Mouse (Mus musculus): ENCODE measurements around the gene Arhgef10l. TPM values are rescaled to one million over a fixed set of nuclear protein-coding genes. Genes with fewer than 3 reads are reported as not detected.

Arhgef10l gene
- total RNA-seq, 4 experiments from 2014 or later: 13.3 to 46.3 (median 28.5) TPM

DNA sequence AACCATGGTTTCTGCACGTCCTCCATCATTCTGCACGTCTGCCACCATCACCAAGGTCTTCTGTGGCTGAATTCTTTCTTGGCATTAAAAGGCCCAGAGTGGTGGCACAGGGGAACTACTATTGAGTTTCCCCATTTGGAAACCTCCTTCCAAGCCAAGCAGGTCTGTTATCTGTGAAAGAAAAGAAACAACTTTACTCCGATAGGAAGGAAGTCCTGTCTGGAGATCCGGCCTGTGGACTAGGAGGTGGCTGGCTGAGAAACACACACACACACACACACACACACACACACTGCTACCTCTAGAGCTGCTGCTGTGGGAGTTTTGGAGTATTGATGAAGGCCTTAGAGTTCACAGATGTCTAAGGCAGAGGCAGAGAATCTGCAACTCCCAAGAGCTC is 27.7 kb upstream of the Arhgef10l start:
- no peak for DNase-seq

DNA sequence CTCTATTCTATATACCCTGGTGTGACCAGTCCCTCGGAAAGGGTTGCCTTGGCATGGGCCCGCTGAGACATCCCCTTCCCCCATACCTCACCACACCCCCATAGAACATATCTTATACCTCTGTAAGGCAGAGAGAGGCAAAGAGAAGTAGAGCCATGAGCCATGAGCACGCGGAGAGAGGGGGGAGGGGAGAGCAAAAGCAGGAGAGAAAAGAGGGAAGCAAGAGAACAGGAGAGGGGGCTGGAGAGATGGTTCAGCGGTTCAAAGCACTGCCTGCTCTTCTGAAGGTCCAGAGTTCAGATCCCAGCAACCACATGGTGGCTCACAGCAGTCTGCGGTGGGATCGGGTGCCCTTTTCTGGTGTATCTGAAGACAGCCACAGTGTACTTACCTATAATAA is 25.7 kb upstream of the Arhgef10l start:
- no peak for DNase-seq

DNA sequence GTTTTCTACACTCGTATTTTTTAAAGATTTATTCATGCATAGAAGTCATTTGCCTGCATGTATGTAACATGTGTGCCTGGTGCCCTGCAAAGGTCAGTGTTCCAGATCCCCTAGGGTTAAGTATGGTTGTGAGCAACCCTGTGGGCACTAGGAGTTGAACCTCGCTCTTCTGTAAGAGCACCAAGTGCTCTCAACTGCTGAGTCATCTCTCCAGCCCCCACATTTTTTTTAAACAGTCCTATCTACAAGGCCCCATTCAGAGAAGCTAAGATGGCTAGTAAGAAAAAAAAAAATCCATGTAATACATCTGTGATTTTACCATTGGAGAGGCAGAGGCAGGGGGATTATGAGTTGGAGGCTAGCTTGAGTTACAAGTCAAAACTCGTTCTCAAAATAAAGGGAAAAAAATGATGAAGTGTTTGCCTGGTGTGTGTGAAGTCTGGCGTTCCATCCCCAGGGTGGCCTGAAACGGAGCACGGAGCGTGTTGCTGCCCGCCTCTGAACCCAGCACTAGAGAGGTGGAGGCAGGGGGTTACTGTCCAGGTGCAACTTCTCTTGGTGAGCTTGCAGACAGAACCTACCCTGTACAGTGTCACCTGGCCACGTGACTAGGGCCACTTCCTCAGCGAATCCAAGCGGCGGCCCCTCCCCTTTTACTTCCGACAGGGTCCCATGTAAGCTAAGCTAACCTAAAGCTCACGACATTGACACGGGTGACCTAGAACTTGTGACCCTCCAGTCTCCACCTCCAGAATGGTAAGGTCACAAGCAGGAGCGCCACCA is 24.3 kb upstream of the Arhgef10l start:
- no peak for DNase-seq

DNA sequence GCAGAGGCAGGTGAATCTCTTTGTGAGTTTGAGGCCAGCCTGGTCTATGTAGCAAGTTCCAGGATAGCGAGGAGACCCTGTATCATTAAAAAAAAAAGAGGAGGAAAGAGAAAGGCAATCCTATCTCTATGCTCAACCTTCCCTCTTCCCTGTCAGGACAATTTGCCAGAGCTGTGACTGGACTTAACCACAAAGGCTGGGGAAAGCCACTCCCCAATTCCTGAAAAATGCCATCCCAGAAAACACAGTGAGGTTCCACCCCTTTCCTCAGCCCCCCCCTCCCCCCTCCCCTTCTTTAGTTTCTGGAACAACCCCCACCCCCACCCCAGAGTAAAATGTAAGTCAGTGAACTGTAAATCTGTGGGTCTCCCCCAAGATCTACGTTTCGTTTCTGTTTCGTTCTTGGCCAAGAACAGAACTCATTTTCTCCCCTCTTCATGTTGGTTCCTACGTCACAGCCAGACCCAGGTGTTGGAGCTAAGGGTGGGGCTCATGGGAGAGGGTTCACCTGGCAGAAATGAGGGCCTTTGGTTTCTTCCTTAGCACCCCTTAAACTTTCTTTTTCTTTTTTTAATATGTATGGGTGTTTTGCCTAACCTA is 23.1 kb upstream of the Arhgef10l start:
- DNase-seq: no peak

DNA sequence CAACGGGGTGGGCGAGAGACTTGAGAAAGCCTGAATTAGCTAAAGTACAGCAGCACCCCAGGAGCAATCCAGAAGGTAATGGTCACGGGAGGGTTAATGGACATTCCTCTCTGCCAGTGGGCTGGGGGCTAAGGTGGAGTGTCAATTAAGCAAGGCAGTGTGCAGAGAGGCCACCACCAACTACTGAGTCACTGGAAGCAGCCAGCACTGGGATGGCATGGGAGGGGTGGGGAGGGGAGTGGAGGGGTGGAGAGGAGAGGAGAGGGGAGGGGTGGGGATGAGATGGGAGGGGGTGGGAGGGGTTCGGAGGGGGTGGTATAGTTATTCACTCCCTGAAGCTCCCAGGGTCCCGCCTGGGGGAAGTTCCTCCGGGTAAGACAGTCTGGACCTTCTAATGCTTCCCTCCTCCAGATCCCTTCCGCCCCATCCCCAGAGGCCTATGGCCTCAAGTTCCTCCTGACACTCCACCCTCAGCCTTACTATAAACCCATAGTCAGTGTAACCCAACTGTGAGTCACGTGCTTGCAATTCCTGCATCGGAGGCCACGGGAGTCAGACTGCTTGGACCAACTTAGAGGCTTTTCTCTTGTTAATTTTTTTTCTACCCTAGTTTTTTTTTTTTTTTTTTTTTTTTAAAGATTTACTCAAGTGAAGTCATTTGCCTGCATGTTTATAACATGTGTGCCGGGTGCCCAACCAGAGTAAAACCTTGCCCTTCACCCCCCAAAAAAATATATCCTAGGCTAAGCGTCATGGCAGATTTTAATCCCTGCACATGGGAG is 22.4 kb upstream of the Arhgef10l start:
- no peak for DNase-seq

DNA sequence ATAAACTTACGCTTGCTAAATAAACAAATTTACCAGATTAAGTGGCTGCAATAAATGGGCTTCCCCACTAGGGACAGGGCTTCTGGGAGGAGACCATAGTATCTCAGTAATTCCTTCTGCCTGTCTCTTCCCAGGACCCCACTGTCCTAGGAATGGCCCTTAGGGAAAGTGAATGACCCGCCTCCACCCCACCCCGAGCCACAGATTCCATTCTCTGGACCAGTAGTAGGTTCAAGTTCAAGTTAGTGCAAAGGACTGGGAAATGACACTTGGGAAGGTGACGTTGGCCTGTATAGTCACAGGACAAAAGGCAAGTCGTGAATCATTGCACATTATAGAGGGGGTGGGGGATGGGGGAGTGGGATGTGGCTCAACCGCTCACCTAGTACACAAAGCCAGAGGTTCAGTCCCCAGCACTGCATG is 19.1 kb upstream of the Arhgef10l start:
- DNase-seq: no peak

DNA sequence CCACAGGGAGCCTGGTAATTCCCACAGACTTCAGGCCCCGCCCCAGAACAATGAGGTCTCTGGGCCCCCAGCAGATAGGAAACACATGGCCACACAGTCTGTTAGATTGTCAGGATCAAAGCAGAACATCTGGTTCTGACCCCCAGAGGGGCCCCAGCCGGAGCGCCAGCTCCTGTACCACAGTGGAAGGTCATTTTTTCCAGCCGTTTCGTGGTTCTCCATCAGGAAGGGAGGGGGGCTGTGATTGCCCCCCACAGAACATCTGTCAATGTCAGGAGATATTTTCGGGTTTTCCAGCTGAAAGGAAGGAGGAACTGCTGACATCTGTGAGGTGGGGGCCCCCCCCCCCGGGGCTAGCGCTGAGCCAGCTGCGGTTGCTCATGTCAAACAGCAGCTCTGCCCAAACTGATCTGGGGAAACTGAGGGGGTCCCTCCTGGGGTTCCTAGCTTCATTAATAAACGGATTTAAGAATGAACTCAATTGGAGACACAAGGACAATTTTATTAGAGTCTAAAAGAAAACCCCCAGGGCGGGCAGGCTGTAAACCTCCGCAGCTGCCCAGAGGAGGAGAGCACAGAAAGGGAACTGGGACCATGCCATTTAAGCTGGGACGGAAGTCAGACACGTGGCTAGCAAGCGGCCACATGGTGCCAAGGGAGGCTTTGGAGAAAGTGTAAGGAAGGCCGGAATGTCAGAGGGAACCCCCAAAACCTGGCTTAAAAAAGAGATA is 18.5 kb upstream of the Arhgef10l start:
- DNase-seq: no peak

DNA sequence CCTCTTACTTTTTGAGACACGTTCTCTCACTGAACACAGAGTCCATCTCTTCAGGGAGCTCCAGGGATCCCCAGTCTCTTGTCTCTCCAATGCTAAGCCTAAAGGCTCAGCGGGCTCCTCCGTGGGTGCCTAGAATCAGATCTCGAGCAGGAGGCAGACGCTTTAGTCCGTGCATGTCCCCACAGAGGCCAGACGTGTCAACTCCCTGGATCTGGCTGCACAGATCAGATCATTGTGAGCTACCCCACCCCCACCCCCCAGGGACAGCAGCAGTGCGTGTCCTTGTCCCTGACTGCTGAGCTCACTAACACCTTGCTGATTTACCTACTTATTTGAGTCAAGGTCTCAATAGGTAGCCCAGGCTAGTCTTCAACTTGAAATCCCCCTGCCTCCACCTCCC is 17.8 kb upstream of the Arhgef10l start:
- no peak for DNase-seq

DNA sequence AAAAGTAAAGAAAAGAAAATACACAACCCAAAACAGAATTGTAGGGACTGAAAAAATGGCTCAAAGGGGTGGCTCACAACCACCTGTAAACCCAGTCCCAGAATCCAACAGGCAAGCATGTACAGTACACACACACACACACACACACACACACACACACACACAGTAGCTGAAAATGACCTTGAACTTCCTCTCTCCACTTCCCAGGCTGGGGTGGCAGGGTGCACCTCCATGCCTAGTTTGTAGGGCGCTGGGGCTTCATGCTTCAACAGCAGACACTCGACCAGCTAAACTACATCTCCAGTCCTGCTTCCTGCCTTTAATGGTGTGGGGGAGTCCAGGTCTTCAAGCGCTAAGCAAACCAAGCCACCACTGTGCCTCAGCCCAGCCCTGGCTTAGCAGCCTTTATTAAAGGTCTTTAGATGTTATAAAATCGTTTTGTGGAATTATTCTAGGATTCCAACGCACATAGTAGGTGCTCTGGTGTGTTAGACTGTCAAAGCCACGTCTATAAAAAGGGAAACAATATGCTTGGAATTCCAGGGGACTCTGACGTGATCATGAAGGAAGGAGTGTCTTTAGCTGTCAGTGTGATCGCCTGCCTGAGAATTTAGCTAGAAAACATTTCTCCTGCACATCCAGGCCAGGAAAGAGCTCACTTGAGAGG is 15.1 kb upstream of the Arhgef10l start:
- DNase-seq: no peak

DNA sequence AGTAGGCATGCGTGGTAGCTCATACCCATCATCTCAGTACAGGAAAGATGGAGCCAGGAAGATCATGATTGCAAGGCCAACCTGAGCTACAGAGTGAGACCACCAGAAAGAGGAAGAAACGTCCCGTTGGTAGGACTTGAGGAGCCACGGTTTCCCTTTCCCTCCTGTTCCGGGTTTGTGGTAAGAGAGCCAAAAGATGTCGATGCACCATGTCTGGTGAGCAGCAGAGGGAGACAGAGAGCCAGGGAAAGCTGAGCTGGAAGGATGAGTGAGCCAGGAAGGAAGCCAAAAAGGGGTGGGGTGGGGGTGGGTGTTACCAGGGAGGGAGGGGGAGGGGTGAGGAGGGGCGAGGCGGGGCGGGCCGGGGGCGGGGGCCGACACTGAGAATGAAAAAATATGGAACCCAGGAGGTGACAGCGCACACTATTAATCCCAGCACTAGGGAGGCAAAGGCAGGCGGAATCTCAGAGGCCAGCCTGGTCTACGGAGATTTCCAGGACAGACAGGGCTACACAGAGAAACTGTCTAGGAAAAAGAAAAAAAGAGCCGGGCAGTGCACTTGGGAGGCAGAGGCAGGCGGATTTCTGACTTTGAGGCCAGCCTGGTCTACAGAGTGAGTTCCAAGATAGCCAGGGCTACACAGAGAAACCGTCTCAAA is 14.0 kb upstream of the Arhgef10l start:
- DNase-seq: no peak

DNA sequence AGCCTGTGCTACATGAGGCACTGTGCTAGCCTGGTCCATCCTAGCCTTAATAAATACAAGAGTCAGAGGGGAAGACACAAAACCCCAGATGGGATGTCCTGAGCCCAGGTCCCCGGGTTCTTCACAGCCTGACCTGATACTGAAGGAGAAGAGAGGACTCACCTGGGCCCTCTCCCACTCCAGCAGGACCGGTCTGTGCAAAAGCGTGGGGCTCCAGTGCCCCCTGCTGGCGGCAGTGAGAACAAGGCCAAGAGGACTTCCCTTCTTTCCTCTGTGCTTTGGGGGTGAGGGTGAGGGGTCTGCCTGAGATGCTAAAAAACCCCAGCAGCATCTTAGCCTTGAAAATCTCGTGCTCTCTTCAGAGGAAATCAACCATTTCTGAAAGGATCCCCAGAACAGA is 13.2 kb upstream of the Arhgef10l start:
- no peak for DNase-seq

DNA sequence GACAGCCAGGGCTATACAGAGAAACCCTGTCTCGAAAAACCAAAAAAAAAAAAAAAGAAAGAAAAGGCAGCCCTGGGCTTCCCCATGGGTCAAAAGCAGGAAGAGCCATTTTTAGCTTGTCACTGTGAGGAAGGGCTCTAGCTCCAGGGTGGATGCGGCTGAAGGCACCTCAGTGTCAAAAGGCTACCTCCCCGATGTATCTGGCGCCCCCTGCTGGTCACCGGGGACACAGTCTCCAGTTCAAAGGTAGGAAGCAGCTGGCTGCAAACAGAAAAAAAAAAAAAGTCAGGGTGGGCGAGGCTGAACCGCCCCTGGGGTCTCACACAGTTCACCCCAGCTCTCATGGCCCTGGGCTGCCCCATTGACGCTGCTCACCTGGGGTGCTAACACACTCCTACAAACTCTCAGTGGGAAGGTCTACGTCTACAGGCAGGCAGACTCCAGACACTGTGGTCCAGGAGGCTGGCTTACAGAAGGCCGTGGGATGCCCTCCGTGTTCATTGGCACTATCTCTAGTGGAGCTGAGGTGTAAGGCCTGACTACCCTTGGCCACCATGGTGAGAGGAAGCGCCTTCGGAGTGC is 8.6 kb upstream of the Arhgef10l start:
- peak; percentile 62 for DNase-seq

DNA sequence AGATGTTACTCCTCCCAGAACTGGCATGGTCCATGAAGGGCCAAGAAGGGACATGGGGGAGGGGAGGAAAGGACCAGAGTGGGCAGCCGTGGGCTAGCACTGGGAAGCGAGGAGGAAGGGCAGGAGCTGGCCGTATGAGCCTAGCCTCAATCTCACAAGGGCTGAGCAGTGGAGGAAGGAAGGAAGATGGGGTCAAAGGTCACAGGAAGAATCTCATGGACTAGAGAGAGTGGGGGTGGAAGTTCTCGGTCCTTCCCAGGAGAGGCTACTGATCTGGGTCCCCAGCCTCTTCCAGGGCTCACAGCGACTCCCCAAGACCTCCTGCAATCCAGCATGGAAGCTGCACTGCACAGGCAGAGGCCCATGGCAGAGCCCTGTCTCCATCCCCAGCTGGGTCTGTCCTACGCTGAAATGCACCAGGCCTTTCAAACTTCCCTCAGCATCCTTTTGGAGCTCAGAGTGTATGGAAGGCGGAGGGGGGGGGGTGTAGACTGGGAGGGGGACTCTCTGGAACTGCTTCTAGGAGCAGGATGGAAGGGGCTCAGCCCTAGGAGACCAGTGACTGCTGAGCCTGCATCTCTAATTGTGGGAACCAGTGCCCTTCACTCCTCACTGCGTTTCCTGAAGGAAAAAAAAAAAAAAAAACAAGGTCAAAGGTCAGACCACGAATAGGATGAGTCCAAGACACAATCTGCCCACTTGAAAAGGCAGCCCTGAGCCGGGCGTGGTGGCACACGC is 7.9 kb upstream of the Arhgef10l start:
- no peak for DNase-seq

DNA sequence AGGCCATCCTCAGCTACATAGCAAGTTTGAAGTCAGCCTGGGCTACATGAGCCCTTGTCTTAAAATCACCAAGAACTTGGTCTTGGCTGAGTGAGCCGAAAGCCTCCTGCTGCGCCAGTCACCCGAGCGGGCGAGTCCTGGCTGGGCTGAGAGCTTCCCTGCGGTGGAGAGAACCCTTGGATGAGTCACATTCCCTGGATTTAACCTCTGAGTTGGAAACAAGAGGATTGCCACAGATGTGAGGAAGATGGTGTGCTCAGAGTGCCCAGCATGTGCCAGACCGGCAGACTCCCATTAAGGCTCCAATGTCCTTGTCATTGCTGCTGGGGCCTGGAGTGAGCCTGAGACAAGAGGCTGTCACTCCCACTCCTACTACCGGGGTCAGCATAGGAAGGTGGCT is 2.0 kb upstream of the Arhgef10l start:
- DNase-seq: no peak

DNA sequence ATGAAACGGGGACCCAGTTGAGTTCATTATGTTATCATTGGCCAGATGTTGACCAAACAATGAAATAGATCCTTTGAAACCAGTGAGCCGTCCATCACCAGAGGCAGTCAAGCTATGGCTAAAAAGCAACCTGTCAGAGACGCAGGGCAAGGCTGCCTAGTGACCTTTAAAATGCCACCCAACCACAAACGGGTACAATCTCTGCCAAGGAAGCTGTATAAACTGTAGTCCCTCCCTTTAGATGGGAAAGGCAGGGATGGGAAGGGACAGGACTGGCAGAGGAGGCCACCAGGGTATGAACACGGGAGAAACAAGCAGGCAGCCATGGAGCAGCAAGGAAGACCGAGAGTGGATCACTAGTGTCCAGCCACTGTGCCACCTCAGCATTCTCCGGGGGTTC is 759 bp downstream of the Arhgef10l start:
- DNase-seq: no peak

DNA sequence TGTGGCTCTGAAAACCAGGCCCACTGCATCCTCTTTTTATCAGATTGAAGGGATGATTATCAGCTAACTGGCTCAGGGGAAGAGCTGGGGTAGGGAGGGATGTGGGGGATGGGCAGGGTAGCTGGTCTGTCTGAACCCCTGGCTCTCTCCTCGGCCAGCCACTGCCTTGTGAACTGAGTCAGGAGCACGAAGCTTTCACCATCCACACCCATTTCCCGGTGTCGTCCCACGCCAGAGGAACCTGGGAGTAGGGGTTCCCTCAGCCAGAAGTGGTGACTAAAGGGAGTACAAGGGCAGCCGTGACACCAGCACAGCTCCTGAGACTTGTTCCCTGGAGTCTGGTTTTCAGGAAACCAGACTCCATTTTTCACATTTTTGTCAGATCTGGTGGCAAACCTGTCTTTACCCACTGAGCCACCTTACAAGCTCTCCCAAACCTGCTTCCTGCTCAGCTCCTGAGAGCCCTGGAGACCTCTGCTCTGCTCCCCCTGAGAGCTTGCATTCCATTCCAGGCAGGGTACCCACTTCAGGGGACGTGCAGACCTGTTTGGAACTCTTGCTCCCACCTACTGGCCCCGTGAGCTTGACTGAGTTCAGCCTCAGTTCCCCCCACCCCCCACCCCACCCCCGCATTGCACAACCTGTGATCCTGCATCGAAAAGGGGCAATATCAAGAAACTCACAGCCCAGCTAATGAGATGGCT is 2.8 kb downstream of the Arhgef10l start:
- DNase-seq: no peak

DNA sequence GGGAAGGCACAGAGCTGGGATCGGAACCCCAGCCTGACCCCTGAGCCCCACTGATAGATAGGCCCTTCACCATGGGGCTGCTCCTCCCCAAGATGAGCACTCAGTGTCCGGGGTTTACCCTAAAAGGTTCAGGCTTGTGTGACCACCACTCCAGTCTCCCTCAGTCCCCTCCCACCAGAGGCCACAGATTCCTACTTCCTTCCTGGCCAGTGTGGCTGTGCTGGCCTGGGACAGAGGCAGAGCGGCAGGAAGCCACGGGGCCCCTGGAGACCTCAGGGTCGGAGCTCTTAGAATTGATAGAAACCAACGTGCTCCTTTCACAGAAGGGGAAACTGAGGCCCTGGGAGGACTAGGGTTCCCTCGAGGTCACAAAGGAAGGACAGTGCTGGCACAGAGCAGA is 3.4 kb downstream of the Arhgef10l start:
- no peak for DNase-seq

DNA sequence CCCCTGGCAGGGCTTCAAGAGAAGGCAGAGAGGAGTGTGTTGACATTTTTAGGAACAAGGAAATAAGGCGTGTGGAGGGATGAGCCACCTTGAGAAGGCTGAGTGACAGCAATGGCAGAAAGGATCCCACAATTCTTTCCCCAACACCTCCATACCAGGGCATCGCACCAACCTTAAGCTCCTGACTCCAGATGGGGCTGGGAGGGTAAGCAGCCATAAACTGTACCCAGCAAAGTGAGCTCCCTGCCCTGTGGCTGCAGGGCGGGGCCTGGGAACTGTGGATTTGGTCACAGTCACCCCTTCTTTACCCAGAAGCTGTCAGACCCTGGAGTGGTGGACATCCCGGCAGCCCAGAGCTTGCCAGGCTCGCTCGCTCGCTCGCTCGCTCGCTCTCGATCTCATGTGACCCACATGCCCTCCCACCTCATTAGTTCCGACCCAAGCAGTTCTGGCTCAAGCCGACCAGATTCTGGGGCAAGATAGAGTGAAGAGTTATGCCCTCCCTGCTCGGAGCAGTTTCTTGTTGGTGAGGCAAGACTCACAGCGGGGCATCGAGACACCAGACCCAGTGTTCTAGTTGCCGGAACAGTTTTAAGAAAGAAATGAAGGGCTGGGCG is 4.3 kb downstream of the Arhgef10l start:
- no peak for DNase-seq
